Mouse (Mus musculus) hindbrain, embryonic 10.5 days (tissue): ENCODE measurements around the gene Gm5478. TPM values are rescaled to one million over a fixed set of nuclear protein-coding genes. Genes with fewer than 3 reads are reported as not detected.
"Not testable (repeated sequence)": the region's sequence is repeated elsewhere in the genome, so short reads cannot be mapped to it uniquely, and the experiment has no call there.

ENCODE experiments used
- DNase-seq: peaks from one replicate; pipeline ENCODE4 v3.0.0-alpha.2; 2017; ENCODE audit warnings: low spot score
- H3K27ac ChIP-seq: fragments of 300-500 bp; sonication (generic); 2 replicates; pipeline ENCODE4 v1.5.1; 2016; ENCODE audit warnings: mild to moderate bottlenecking, moderate library complexity
- H3K27me3 ChIP-seq: fragments of 300-500 bp; sonication (generic); 2 replicates; pipeline ENCODE4 v1.6.1; 2016; ENCODE audit warnings: mild to moderate bottlenecking; ENCODE audit not compliant: poor library complexity, insufficient read depth, severe bottlenecking
- H3K36me3 ChIP-seq: fragments of 300-500 bp; sonication (generic); 2 replicates; pipeline ENCODE4 v1.6.1; 2016; ENCODE audit warnings: mild to moderate bottlenecking, moderate library complexity
- H3K4me1 ChIP-seq: fragments of 300-500 bp; sonication (generic); replicated peaks from 2 replicates; pipeline ENCODE4 v1.6.1; 2016; ENCODE audit warnings: mild to moderate bottlenecking
- H3K4me3 ChIP-seq: fragments of 300-500 bp; sonication (generic); 2 replicates; pipeline ENCODE4 v1.5.1; 2016; ENCODE audit warnings: mild to moderate bottlenecking, moderate library complexity
- H3K9me3 ChIP-seq: fragments of 300-500 bp; sonication (generic); 2 replicates; pipeline ENCODE4 v1.6.1; 2016; ENCODE audit warnings: mild to moderate bottlenecking, moderate library complexity
- WGBS: fragments of 180-500 bp; shearing (Covaris S2); methylation state at CpG from one replicate; pipeline ENCODE4 v1.1.7; 2016; 5-methylcytosine and 5-hydroxymethylcytosine counted together
- polyA plus RNA-seq: library from polyadenylated mRNA; unstranded; fragments of >200 nt; fragmentation: Nextera tagmentation; extraction: Ambion mirVana; gene quantifications from 2 replicates; pipeline ENCODE4 v1.2.1, GENCODE M21; 2016

Gene Gm5478
- not detected in 2 replicates for polyA plus RNA-seq

DNA sequence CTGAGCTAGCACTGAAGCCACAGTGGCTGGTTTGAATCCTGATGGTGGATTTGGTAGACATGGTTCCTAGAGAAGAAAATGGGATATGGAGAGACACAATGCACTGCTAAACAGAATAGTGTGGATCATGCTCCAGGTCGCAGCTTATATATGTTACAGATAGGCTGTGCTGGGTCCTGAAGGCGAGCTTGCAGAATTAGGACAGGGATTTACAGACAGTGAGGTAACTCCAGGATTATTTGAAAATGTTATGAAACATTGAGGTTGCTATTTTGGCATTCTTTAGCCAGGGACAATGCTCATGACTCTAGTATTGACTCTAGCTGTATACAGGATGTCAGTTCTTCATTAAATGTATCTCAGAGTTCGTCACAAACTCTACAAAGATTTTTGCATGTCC lies at the start of gene Gm5478:
Gene Gm5478 (minus strand): TSS at position 101 of the 400 bp plus-strand sequence.
- WGBS = 82% methylated on average over 3 of the region's 3 CpGs
- Histone ChIP-seq H3K4me1 (no peaks in the 10 kb centered on the region), H3K27ac (no peak within 1 kb of the TSS), H3K27me3 (no peaks in the 10 kb centered on the region), H3K9me3 (no peaks in the 10 kb centered on the region), H3K36me3 (no peaks in the 10 kb centered on the region), H3K4me3 (no peak within 1 kb of the TSS)
- no peak for DNase-seq

DNA sequence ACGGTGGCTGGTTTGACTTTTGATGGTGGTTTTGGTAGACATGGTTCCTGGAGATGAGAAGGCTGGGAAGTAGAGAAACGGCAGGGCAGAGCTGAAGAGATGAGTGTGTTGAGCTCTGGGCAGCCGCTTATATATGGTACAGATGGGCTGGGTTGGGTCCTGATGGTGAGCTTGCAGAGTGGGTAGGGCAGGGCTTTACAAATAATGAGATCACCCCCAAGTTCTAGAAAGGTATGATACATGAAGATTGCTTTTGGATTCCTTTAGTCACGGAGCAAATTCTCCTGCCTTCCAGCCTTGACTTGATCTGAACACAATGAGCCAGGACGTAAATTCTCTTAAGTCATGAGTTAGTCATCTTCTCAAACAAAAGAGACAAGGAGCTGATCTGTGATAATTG lies 47.0 kb upstream of the Gm5478 start, which contains the start of gene Krt6a:
Gene Krt6a (minus strand): TSS at position 101 of the 400 bp plus-strand sequence.
- DNase-seq = no peak

DNA sequence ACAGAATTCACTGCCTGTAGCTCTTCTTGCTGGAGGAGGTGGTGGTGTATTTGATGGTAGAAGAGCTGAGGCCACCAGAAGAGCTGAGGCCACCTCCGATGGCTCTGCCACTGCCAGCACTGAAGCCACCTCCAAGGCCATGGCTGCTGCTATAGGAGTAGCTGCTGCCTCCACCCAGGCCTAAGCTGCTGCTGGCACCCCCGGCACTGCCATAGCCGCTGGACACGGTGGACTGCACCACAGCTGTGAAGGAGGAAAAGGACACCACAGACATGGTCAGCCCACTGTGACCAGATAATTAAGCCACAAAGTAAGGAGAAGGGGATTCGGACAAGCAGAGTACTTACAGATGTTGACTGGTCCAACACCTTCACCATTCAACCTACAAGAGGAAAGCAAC lies 43.3 kb upstream of the Gm5478 start:
- not testable (repeated sequence) for H3K4me1 ChIP-seq, H3K9me3 ChIP-seq, H3K27ac ChIP-seq, H3K4me3 ChIP-seq, H3K27me3 ChIP-seq, DNase-seq, H3K36me3 ChIP-seq
- WGBS = 91% methylated on average over 5 of the region's 5 CpGs

More for the DNA sequence above, 47.0 kb upstream of the Gm5478 start, which contains the start of gene Krt6a:
- Histone ChIP-seq H3K4me3 (no peak within 1 kb of the TSS), H3K27me3 (no peaks in the 10 kb centered on the region), H3K4me1 (no peaks in the 10 kb centered on the region), H3K27ac (no peak within 1 kb of the TSS), H3K9me3 (no peaks in the 10 kb centered on the region), H3K36me3 (no peaks in the 10 kb centered on the region)
- 85% methylated on average over 5 of the region's 5 CpGs for WGBS

DNA sequence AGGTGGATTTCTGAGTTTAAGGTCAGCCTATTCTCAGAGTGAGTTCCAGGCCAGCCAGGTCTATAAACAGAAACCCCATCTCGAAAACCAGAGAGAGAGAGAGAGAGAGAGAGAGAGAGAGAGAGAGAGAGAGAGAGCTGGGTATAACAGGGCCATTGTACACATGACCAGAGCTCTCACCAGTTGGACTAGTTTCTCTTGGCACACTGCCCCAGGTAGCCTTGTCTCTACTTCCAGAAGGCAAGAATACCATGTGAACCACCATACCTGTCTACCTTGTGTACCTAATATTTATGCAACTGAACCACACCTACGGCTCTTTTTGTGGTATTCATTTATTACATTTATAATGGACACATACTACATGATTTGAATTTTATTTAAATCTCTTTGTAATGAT lies 41.0 kb upstream of the Gm5478 start:
- Histone ChIP-seq H3K27me3 (no peaks in the 10 kb centered on the region), H3K27ac (no peak overlapping the region), H3K4me3 (no peak overlapping the region), H3K4me1 (no peaks in the 10 kb centered on the region), H3K36me3 (no peaks in the 10 kb centered on the region), H3K9me3 (no peaks in the 10 kb centered on the region)
- no peak for DNase-seq
- WGBS = 72% methylated on average over 2 of the region's 2 CpGs

DNA sequence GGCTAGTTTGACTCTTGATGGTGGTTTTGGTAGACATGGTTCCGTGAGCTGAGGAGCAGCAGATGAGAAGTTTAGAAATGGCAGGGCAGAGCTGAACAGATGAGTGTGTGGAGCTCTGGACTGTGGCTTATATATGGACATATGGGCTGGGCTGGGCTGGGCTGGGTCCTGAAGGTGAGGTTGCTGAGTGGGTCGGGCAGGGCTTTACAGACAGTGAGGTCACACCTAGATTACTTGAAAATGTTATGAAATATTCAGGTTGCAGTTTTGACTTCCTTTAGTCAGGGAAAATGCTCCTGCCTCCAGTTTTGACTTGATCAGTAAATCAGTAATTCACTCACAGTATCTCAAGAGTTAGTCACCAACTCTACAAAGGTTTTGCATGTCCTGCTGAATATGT lies 33.0 kb upstream of the Gm5478 start, which contains the start of gene Krt6b:
Gene Krt6b (minus strand): TSS at position 101 of the 400 bp plus-strand sequence.
- WGBS = 87% methylated on average over 2 of the region's 2 CpGs
- Histone ChIP-seq H3K27ac (no peak within 1 kb of the TSS), H3K4me3 (no peak within 1 kb of the TSS), H3K36me3 (no peaks in the 10 kb centered on the region), H3K27me3 (no peaks in the 10 kb centered on the region), H3K4me1 (no peaks in the 10 kb centered on the region), H3K9me3 (no peaks in the 10 kb centered on the region)
- no peak for DNase-seq

DNA sequence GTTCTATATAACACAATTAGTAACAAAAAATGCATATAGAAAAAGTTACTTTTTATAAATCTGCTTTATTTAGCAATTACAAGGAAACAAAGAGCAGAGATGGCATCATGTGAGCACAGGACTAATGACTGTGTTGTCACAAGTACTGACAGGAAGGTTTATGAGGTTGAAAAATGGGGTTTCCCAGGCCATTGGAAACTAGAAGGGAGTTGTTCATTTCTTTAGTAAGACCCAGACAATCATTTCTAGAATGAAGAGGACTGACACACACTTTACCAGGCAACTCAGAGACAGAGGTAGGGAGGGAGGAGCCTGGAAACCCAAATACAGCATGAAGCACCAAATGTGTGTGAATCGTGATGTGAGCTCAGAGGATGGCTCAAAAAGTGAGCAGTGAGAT lies 28.8 kb upstream of the Gm5478 start:
- H3K4me3 ChIP-seq = no peak overlapping the region
- 95% methylated on average over 1 of the region's 1 CpGs for WGBS
- H3K4me1 ChIP-seq = no peaks in the 10 kb centered on the region
- no peaks in the 10 kb centered on the region for H3K36me3 ChIP-seq
- H3K9me3 ChIP-seq = no peaks in the 10 kb centered on the region
- H3K27ac ChIP-seq = no peak overlapping the region
- H3K27me3 ChIP-seq = no peaks in the 10 kb centered on the region
- no peak for DNase-seq

DNA sequence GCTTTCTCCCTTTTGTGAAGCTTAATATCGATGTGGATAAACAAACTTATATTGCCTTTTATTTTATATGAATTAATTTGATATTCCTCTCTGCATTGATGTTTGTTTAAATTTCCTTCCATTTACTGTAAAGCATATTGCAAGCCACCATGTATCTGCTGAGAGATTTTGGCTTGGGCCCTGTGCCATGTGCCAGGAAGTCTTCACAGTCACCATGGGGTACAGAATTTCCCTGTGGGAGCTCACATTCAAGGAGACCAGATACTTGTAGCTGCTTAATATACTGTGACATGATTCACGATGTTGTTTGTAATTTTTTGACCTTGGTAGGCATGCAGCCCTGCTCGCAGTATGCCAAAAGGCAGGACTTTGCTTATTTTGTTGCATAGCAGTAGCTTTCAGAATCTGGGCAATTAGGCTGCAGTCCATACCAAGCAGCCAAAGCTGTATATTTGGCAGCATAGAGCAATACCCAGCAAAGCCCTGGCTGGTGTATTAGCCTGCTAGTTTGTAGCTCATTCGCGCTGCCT lies 5.6 kb upstream of the Gm5478 start:
- Histone ChIP-seq H3K9me3 (no peaks in the 10 kb centered on the region), H3K4me3 (no peak overlapping the region), H3K4me1 (no peaks in the 10 kb centered on the region), H3K27ac (no peak overlapping the region), H3K27me3 (no peaks in the 10 kb centered on the region), H3K36me3 (no peaks in the 10 kb centered on the region)
- WGBS = 89% methylated on average over 5 of the region's 5 CpGs
- no peak for DNase-seq

DNA sequence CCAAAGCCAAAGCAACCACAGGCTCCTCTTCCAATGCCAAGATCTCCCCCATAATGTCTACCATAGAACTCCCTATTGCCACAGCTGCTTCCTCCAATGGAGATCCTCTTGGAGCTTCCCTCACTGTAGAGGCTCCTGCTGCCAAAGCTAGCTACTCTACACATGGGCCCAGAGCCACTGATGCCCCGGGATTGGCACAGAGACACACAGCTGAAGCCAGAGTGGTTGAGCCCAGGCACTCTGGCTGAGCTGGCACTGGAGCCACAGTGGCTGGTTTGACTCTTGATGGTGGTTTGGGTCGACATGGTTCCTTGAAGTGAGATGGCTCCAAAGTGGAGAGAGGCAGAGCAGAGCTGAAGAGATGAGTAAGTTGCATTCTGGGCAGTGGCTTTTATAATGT lies 19.3 kb downstream of the Gm5478 start, which contains the start of gene Gm5414:
Gene Gm5414 (minus strand): TSS at position 305 of the 400 bp plus-strand sequence.
- H3K4me3 ChIP-seq = no peak within 1 kb of the TSS

DNA sequence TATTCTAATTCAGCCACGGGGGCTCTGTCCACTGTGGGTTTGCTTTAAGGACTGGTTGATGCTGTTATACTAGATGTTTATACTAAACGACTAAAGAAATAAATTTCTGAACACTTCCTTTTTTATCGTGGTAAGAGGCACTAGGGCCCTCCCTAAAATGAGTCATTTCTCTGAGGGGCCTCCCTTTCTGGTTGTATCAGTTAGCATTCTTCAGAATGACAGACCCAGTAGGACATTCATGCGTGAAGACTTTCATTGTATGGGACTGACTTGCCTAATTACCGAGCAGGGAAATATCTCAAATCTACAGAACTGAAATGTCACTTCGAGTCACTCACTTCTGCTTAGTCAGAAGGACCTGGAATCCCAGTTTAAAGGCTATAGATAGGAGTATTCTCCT lies 48.1 kb downstream of the Gm5478 start:
- H3K4me3 ChIP-seq = no peak overlapping the region
- H3K36me3 ChIP-seq = no peaks in the 10 kb centered on the region
- H3K27me3 ChIP-seq = no peaks in the 10 kb centered on the region
- no peak overlapping the region for H3K27ac ChIP-seq
- no peaks in the 10 kb centered on the region for H3K4me1 ChIP-seq
- H3K9me3 ChIP-seq = 0 out of 2 replicates have a peak, but pooled peaks cover 3% of the 10 kb centered on the region
- DNase-seq = no peak
- 63% methylated on average over 6 of the region's 6 CpGs for WGBS

More for the DNA sequence above, 19.3 kb downstream of the Gm5478 start, which contains the start of gene Gm5414:
- Histone ChIP-seq H3K27ac (no peak within 1 kb of the TSS), H3K36me3 (no peaks in the 10 kb centered on the region), H3K9me3 (no peaks in the 10 kb centered on the region), H3K4me1 (no peaks in the 10 kb centered on the region), H3K27me3 (no peaks in the 10 kb centered on the region)
- DNase-seq = no peak
- WGBS = 75% methylated on average over 2 of the region's 2 CpGs

Other genes with a start within 250 kb of the Gm5478 start
- gene Krt7, start 236.3 kb downstream of the Gm5478 start, polyA plus RNA-seq = 17.5 and 19.9 TPM in 2 replicates
- gene Krt87, start 208.6 kb downstream of the Gm5478 start, polyA plus RNA-seq = 0.10 TPM in 1 of 2 replicates, not detected in the other
- not detected in 2 replicates for gene Krt88, start 199.6 kb downstream of the Gm5478 start, polyA plus RNA-seq
- gene Krt81, start 183.6 kb downstream of the Gm5478 start, polyA plus RNA-seq = not detected in 2 replicates
- not detected in 2 replicates for gene Krt86, start 173.9 kb downstream of the Gm5478 start, polyA plus RNA-seq
- gene Krt83, start 155.9 kb downstream of the Gm5478 start, polyA plus RNA-seq = not detected in 2 replicates
- gene Gm49425, start 130.1 kb downstream of the Gm5478 start, polyA plus RNA-seq = not detected in 2 replicates
- not detected in 2 replicates for gene Krt84, start 114.6 kb downstream of the Gm5478 start, polyA plus RNA-seq
- gene Krt82, start 96.7 kb downstream of the Gm5478 start, polyA plus RNA-seq = not detected in 2 replicates
- gene Krt90, start 84.4 kb downstream of the Gm5478 start, polyA plus RNA-seq = 0.22 and 0.30 TPM in 2 replicates
- 0.08 TPM in 1 of 2 replicates, not detected in the other for gene Krt75, start 73.5 kb downstream of the Gm5478 start, polyA plus RNA-seq
- not detected in 2 replicates for gene Gm5414, start 19.2 kb downstream of the Gm5478 start, polyA plus RNA-seq
- not detected in 2 replicates for gene Krt6b, start 32.9 kb upstream of the Gm5478 start, polyA plus RNA-seq
- not detected in 2 replicates for gene Krt6a, start 46.9 kb upstream of the Gm5478 start, polyA plus RNA-seq
- gene Krt5, start 65.5 kb upstream of the Gm5478 start, polyA plus RNA-seq = 0.16 and 2.1 TPM in 2 replicates
- not detected in 2 replicates for gene Krt71, start 95.7 kb upstream of the Gm5478 start, polyA plus RNA-seq
- not detected in 2 replicates for gene Krt72, start 139.1 kb upstream of the Gm5478 start, polyA plus RNA-seq
- gene Krt73, start 155.0 kb upstream of the Gm5478 start, polyA plus RNA-seq = not detected in 2 replicates
- not detected in 2 replicates for gene Krt2, start 170.8 kb upstream of the Gm5478 start, polyA plus RNA-seq
- 0.83 and 2.0 TPM in 2 replicates for gene Krt1, start 203.4 kb upstream of the Gm5478 start, polyA plus RNA-seq
- not detected in 2 replicates for gene Krt77, start 222.3 kb upstream of the Gm5478 start, polyA plus RNA-seq
- gene Krt76, start 245.5 kb upstream of the Gm5478 start, polyA plus RNA-seq = not detected in 2 replicates